Mouse (Mus musculus) embryo, embryonic 10 days (tissue): ENCODE data around the gene Usp32.

Source experiments
- DNase-seq: peaks from one replicate; pipeline ENCODE4 v3.0.0-alpha.2; 2015; ENCODE audit warnings: low spot score

The Usp32 gene

DNA sequence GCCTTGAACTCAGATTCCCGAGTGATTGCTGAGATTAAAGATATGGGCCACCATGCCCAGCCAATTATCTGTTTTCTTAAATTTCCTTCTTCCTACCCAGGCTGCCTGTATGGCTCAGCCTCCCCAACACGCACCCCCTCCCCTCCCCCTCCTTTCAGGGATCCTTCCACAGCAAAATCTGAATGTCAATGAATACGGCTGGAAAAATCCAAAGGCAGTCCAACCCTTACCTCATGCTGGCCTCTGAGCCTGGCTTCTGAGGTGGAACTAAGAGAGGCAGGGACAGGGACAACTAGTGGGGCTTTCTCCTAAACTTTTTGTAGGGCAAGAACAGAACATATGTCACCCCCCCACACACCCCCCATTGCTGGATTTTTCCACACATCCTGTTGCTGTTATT, 191.8 kb downstream of the Usp32 start:
- DNase-seq, result no peak

DNA sequence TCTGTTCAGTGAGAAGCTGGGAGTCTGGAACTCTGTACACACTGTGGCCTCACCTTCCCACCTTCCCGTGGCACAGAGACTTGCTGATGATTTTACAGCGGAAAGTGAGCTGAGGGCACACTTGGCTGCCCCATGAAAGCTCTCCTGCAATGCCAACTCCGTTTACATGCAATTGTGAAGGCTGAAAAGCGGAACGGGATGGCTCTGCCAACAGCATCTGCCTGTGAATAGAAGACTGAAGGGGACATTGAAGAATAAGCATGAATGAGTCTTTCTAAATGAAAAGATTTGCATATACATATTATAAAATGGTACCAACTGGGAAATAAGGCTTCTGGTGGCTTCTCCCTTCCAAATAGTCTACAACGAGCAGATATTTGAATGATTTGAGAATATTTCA, 192.8 kb downstream of the Usp32 start:
- no peak for DNase-seq

DNA sequence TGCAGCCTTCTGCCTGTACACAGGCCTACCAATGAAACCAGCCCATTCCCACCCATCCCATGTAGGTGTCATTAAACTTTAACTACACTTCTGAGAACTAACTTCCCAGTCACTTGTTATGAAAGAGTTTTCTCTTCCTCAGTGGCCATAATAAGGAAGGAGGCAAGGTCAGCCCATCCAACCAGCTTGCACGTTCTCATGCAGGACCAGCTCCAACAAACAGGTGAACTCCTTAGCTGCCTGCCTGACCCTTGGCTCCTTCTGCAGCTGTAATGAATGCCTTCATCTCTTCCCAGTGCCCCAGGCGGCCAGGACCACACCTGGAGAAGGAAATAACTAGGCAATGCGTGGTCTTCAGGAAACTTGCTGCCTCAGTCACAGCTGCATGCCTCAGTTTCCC, 194.1 kb downstream of the Usp32 start:
- no peak for DNase-seq

DNA sequence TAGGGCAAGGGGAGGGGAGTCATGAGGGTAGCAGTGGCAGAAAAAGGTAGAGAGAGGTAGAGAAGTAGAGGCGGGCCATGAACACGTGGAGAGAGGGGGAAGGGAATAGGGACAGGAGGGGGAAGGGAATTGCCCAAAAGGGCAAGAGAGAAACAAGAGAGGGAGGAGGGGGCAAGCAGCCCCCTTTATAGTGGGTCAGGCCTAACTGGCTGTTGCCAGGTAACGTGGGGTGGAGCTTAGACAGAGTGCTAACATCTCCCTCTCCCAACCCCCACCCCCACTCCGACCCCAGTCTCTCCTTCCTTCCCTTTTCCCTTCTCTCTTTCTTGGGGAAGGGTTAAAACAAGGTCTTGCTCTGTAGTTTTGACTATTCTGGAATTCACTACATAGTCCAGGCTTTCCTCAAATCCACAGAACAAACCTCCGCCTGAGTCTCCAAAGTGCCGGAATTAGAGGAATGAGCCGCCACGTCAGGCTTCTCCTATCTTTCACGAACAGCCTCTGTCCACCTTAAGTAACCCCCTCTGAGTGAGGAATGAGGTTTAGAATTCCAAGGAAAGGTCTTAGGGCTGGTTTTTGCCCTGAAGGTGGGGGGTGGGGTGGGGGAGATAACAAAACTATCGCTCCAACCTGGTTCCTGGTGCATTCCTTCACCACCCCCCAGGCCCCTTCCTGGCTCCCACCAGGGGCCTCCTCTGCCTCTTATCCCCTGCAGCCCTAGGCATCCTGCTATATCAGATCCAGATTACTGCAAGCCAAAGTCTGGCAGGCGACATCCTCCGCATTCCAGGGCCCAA, 195.1 kb downstream of the Usp32 start:
- peak; percentile 63 for DNase-seq

DNA sequence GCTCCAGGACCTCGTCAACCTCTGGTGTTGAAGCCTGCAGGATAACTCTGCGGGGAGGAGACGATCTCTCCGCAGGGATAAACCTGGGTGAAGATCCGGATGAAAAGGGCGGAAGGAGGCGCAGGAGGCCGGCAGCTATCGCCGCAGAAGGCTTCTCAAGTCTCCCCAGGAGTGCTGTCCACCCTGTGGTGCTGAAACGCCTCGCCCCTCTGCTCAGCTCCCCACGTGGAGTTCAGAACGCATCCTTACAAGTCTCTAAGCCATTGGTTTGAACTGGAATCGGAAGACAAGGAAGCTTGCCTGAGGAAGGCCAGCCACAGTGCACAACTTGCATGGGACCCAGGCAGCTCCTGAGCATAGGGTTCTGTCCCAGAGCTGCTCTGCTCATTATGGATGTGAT, 196.0 kb downstream of the Usp32 start:
- DNase-seq, result peak; percentile 93

DNA sequence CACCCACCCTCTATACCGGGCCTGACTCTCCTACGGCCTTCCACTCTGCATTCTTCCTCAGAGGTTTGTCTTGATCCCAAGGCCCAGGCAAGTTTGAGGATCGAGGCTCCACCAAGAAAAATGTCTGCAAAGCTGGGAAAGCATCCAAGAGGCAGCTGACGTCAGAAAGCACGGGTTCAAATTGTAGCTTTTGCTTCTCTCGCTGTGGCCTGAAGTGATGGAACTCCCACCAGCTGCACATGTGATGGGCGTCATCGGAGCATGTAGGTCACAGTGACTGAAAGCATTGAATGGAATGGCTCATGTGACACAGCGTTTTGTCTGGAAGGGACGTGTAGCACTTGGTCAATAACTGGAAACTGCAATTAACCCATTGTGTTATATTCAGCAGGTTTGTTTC, 199.8 kb downstream of the Usp32 start:
- no peak for DNase-seq

DNA sequence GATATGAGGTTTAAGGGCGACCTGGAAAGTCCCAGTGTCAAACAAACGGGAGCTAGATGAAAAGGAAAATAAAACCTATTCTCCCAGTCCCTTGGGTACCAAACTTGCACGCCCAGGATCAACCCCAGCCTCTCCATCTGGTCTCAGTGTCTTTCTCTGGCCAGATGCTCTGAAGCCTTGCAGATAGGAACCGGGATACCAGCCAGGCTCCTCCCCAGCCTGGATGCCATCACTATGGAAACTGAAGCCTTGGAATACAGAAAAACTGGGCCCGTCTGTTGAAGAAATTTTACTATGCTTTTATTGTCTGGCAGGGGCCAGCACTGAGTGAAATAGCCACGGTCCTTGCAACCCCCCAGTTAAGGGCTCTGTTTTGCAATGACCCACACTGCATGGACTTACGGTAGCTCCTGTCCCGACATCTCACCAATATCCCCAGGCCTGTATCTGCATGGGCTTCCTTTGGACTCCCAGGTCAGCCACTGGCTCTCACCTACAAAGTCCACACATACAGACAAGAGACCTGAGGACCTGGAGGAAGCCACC, 200.4 kb downstream of the Usp32 start:
- no peak for DNase-seq
